Mouse (Mus musculus) C2C12 (cell line): ENCODE measurements around the gene Nfe2. TPM values are rescaled to one million over a fixed set of nuclear protein-coding genes. Genes with fewer than 3 reads are reported as not detected.

ENCODE experiments used
- H3K27me3 ChIP-seq: one replicate; pipeline ENCODE4 v1.6.1; 2011; ENCODE audit not compliant: control insufficient read depth, insufficient read depth, insufficient read length
- H3K36me3 ChIP-seq: one replicate; pipeline ENCODE4 v1.6.1; 2011; ENCODE audit not compliant: control insufficient read depth, insufficient read depth
- H3K4me3 ChIP-seq: one replicate; pipeline ENCODE4 v1.5.1; 2011; ENCODE audit warnings: mild to moderate bottlenecking, control low read depth; ENCODE audit not compliant: poor library complexity, insufficient read depth, severe bottlenecking
- H3K79me2 ChIP-seq: one replicate; pipeline ENCODE4 v1.6.1; 2011; ENCODE audit not compliant: control insufficient read depth, insufficient read depth
- H3K79me3 ChIP-seq: one replicate; pipeline ENCODE4 v1.6.1; 2011; ENCODE audit warnings: low read depth, control low read depth
- H3ac ChIP-seq: one replicate; pipeline ENCODE3; 2011; ENCODE audit warnings: low read depth; ENCODE audit not compliant: control insufficient read depth, insufficient read length
- CEBPB ChIP-seq: IDR thresholded peaks from one replicate; pipeline ENCODE4 v1.6.1; 2011; ENCODE audit warnings: low read depth, mild to moderate bottlenecking, control low read depth, moderate library complexity
- FOSL1 ChIP-seq: IDR thresholded peaks from one replicate; pipeline ENCODE4 v1.8.0; 2011; ENCODE audit warnings: mild to moderate bottlenecking, low read length; ENCODE audit not compliant: poor library complexity, insufficient read depth, severe bottlenecking
- MYOG ChIP-seq: IDR thresholded peaks from one replicate; pipeline ENCODE4 v1.6.1; 2011; ENCODE audit not compliant: control insufficient read depth, insufficient read length; ENCODE audit errors: extremely low read depth
- microRNA-seq: library from miRNA; unstranded; fragments of <30 nt; microRNA quantifications from one replicate; pipeline ENCODE4, GENCODE M21; 2019; ENCODE audit warnings: borderline microRNAs expressed
- polyA plus RNA-seq: library from polyadenylated mRNA; unstranded; fragments of >200 nt; fragmentation: generic; extraction: Trizol; gene quantifications from one replicate; pipeline ENCODE4 v1.2.1, GENCODE M21; 2012; ENCODE audit warnings: missing spikeins

Gene Nfe2
- polyA plus RNA-seq, 1 experiment, result 0.25 TPM

- H3K79me2 ChIP-seq, result peaks cover 59% of the 10 kb centered on the region
- peaks cover 40% of the 10 kb centered on the region for H3K79me3 ChIP-seq
- H3K4me3 ChIP-seq, result no peak overlapping the region
- H3ac ChIP-seq, result no peak overlapping the region
- H3K36me3 ChIP-seq, result peaks cover 99% of the 10 kb centered on the region
- no peaks in the 10 kb centered on the region for H3K27me3 ChIP-seq
- TF ChIP-seq FOSL1 (no peak), CEBPB (no peak), MYOG (no peak)
Observed at GRCm38 (mm10) chr15:103202088-103202793, 56.0 kb downstream of the Nfe2 start.

Small RNA genes within 50 kb of the gene (microRNA-seq; reads per million reads assigned to microRNA genes)
- gene Mir148b, result 201 reads per million, percentile 78 among the genes with 10 or more reads in this experiment

Other genes starting within 250 kb of the Nfe2 start
- gene Hoxc4, start 239.5 kb downstream of the Nfe2 start, polyA plus RNA-seq, result 3.4 TPM
- 15.7 TPM for gene Smug1, start 91.3 kb downstream of the Nfe2 start, polyA plus RNA-seq
- gene Cbx5, start 18.6 kb downstream of the Nfe2 start, polyA plus RNA-seq, result 52.3 TPM
- 625 TPM for gene Hnrnpa1, start 18.0 kb downstream of the Nfe2 start, polyA plus RNA-seq
- 191 TPM for gene Copz1, start 14.3 kb upstream of the Nfe2 start, polyA plus RNA-seq
- gene Gpr84, start 52.2 kb upstream of the Nfe2 start, polyA plus RNA-seq, result not detected
- gene Zfp385a, start 81.7 kb upstream of the Nfe2 start, polyA plus RNA-seq, result 21.2 TPM
- gene Itga5, start 108.4 kb upstream of the Nfe2 start, polyA plus RNA-seq, result 104 TPM
- 0.33 TPM for gene Gtsf1, start 172.1 kb upstream of the Nfe2 start, polyA plus RNA-seq
- gene Gtsf2, start 190.1 kb upstream of the Nfe2 start, polyA plus RNA-seq, result not detected
- 1.0 TPM for gene Nckap1l, start 195.4 kb upstream of the Nfe2 start, polyA plus RNA-seq
- gene Pde1b, start 244.6 kb upstream of the Nfe2 start, polyA plus RNA-seq, result 1.6 TPM